Mouse (Mus musculus): Measurements from ENCODE around the gene Lcn11. TPM values are rescaled to one million over a fixed set of nuclear protein-coding genes. Genes with fewer than 3 reads are reported as not detected.

Lcn11 gene
- total and polyA plus RNA-seq, 3 experiments, result not detected

GRCm38 (mm10) chr2:25780921-25781320 is 4.1 kb downstream of the Lcn11 start:
- H3K4me1 ChIP-seq (ENCODE audit: insufficient read depth, low read depth, low read length), result no peaks in the 10 kb centered on the region
- ATAC-seq (ENCODE audit: extremely low read depth, insufficient number of reproducible peaks, low FRiP score, poor library complexity, severe bottlenecking) (no peak), DNase-seq (ENCODE audit: low spot score) (no peak)
- H3K36me3 ChIP-seq (replicated peaks), result no peaks in the 10 kb centered on the region
- no peak overlapping the region for H3K4me3 ChIP-seq (ENCODE audit: low read depth, low read length)
- no peaks in the 10 kb centered on the region for H3K9me3 ChIP-seq (replicated peaks)
- peaks cover 4% of the 10 kb centered on the region for H3K27me3 ChIP-seq (ENCODE audit: insufficient read depth, low read length)
- no peak for TF ChIP-seq CTCF (IDR thresholded peaks at IDR 0.05; ENCODE audit: low read depth, low read length)
- TF ChIP-seq GATA1 (IDR thresholded peaks at IDR 0.05; ENCODE audit: borderline replicate concordance, low read length), result no peak
- no peak for TF ChIP-seq POLR2AphosphoS5 (IDR thresholded peaks at IDR 0.05; ENCODE audit: insufficient replicate concordance, low read depth, low read length)
- no peak for TF ChIP-seq TAL1 (conservative IDR thresholded peaks at IDR 0.05; ENCODE audit: low read depth, low read length)
- no peak for TF ChIP-seq GATA2 (IDR thresholded peaks at IDR 0.05; ENCODE audit: borderline replicate concordance, low read depth, low read length)

- H3K27me3 ChIP-seq (ENCODE audit: insufficient read depth, low read length), result peaks cover 4% of the 10 kb centered on the region
- no peak within 1 kb of the TSS for H3K4me3 ChIP-seq (ENCODE audit: low read depth, low read length)
- H3K36me3 ChIP-seq (replicated peaks), result no peaks in the 10 kb centered on the region
- no peaks in the 10 kb centered on the region for H3K4me1 ChIP-seq (ENCODE audit: insufficient read depth, low read depth, low read length)
- TF ChIP-seq GATA1 (IDR thresholded peaks at IDR 0.05; ENCODE audit: borderline replicate concordance, low read length) (no peak), TAL1 (conservative IDR thresholded peaks at IDR 0.05; ENCODE audit: low read depth, low read length) (no peak), POLR2AphosphoS5 (IDR thresholded peaks at IDR 0.05; ENCODE audit: insufficient replicate concordance, low read depth, low read length) (no peak), GATA2 (IDR thresholded peaks at IDR 0.05; ENCODE audit: borderline replicate concordance, low read depth, low read length) (no peak), CTCF (IDR thresholded peaks at IDR 0.05; ENCODE audit: low read depth, low read length) (no peak)
- no peak for DNase-seq (ENCODE audit: low spot score)
- no peak for ATAC-seq (ENCODE audit: extremely low read depth, insufficient number of reproducible peaks, low FRiP score, poor library complexity, severe bottlenecking)
- no peaks in the 10 kb centered on the region for H3K9me3 ChIP-seq (replicated peaks)
These were observed 5.1 kb downstream of the Lcn11 start, which contains the start of gene Gm13539 for GRCm38 (mm10) chr2:25781957-25782356. Gm13539 (plus strand) TSS chr2:25782257.

GRCm38 (mm10) chr2:25785573-25786322 is 8.9 kb downstream of the Lcn11 start:
- Histone ChIP-seq H3K36me3 (replicated peaks) (no peaks in the 10 kb centered on the region), H3K4me1 (ENCODE audit: insufficient read depth, low read depth, low read length) (no peaks in the 10 kb centered on the region), H3K9me3 (replicated peaks) (no peaks in the 10 kb centered on the region), H3K27me3 (ENCODE audit: insufficient read depth, low read length) (peaks cover 2% of the 10 kb centered on the region; the same call in 1 of the 2 replicates), H3K4me3 (ENCODE audit: low read depth, low read length) (no peak overlapping the region)
- no peak for DNase-seq (ENCODE audit: low spot score)
- TF ChIP-seq GATA1 (IDR thresholded peaks at IDR 0.05; ENCODE audit: borderline replicate concordance, low read length), result no peak
- TF ChIP-seq POLR2AphosphoS5 (IDR thresholded peaks at IDR 0.05; ENCODE audit: insufficient replicate concordance, low read depth, low read length), result no peak
- TF ChIP-seq GATA2 (IDR thresholded peaks at IDR 0.05; ENCODE audit: borderline replicate concordance, low read depth, low read length), result no peak
- no peak for TF ChIP-seq TAL1 (conservative IDR thresholded peaks at IDR 0.05; ENCODE audit: low read depth, low read length)
- no peak for TF ChIP-seq CTCF (IDR thresholded peaks at IDR 0.05; ENCODE audit: low read depth, low read length)
- no peak for ATAC-seq (ENCODE audit: extremely low read depth, insufficient number of reproducible peaks, low FRiP score, poor library complexity, severe bottlenecking)

- no peak for TF ChIP-seq GATA1 (IDR thresholded peaks at IDR 0.05; ENCODE audit: borderline replicate concordance, low read length)
- no peak for TF ChIP-seq CTCF (IDR thresholded peaks at IDR 0.05; ENCODE audit: low read depth, low read length)
- TF ChIP-seq POLR2AphosphoS5 (IDR thresholded peaks at IDR 0.05; ENCODE audit: insufficient replicate concordance, low read depth, low read length), result no peak
- TF ChIP-seq GATA2 (IDR thresholded peaks at IDR 0.05; ENCODE audit: borderline replicate concordance, low read depth, low read length), result no peak
- TF ChIP-seq TAL1 (conservative IDR thresholded peaks at IDR 0.05; ENCODE audit: low read depth, low read length), result no peak
- Histone ChIP-seq H3K36me3 (replicated peaks) (no peaks in the 10 kb centered on the region), H3K9me3 (replicated peaks) (no peaks in the 10 kb centered on the region), H3K4me3 (ENCODE audit: low read depth, low read length) (no peak overlapping the region), H3K4me1 (ENCODE audit: insufficient read depth, low read depth, low read length) (no peaks in the 10 kb centered on the region), H3K27me3 (ENCODE audit: insufficient read depth, low read length) (peaks cover 2% of the 10 kb centered on the region; the same call in 1 of the 2 replicates)
- DNase-seq (ENCODE audit: low spot score), result no peak
- no peak for ATAC-seq (ENCODE audit: extremely low read depth, insufficient number of reproducible peaks, low FRiP score, poor library complexity, severe bottlenecking)
These were observed 12.3 kb downstream of the Lcn11 start for GRCm38 (mm10) chr2:25789092-25789491.

GRCm38 (mm10) chr2:25797635-25798034 is 20.8 kb downstream of the Lcn11 start:
- Histone ChIP-seq H3K27me3 (ENCODE audit: insufficient read depth, low read length) (peaks cover 7% of the 10 kb centered on the region), H3K36me3 (replicated peaks) (no peaks in the 10 kb centered on the region), H3K4me3 (ENCODE audit: low read depth, low read length) (no peak overlapping the region), H3K4me1 (ENCODE audit: insufficient read depth, low read depth, low read length) (no peaks in the 10 kb centered on the region), H3K9me3 (replicated peaks) (no peaks in the 10 kb centered on the region)
- DNase-seq (ENCODE audit: low spot score) (no peak), ATAC-seq (ENCODE audit: extremely low read depth, insufficient number of reproducible peaks, low FRiP score, poor library complexity, severe bottlenecking) (no peak)
- TF ChIP-seq GATA2 (IDR thresholded peaks at IDR 0.05; ENCODE audit: borderline replicate concordance, low read depth, low read length) (no peak), GATA1 (IDR thresholded peaks at IDR 0.05; ENCODE audit: borderline replicate concordance, low read length) (no peak), POLR2AphosphoS5 (IDR thresholded peaks at IDR 0.05; ENCODE audit: insufficient replicate concordance, low read depth, low read length) (no peak), TAL1 (conservative IDR thresholded peaks at IDR 0.05; ENCODE audit: low read depth, low read length) (no peak)

- DNase-seq (ENCODE audit: low spot score) (no peak), ATAC-seq (ENCODE audit: extremely low read depth, insufficient number of reproducible peaks, low FRiP score, poor library complexity, severe bottlenecking) (no peak)
- H3K9me3 ChIP-seq (replicated peaks), result no peaks in the 10 kb centered on the region
- no peak overlapping the region for H3K4me3 ChIP-seq (ENCODE audit: low read depth, low read length)
- no peaks in the 10 kb centered on the region for H3K4me1 ChIP-seq (ENCODE audit: insufficient read depth, low read depth, low read length)
- no peaks in the 10 kb centered on the region for H3K36me3 ChIP-seq (replicated peaks)
- TF ChIP-seq POLR2AphosphoS5 (IDR thresholded peaks at IDR 0.05; ENCODE audit: insufficient replicate concordance, low read depth, low read length), result no peak
- no peak for TF ChIP-seq GATA1 (IDR thresholded peaks at IDR 0.05; ENCODE audit: borderline replicate concordance, low read length)
- TF ChIP-seq TAL1 (conservative IDR thresholded peaks at IDR 0.05; ENCODE audit: low read depth, low read length), result no peak
- no peak for TF ChIP-seq GATA2 (IDR thresholded peaks at IDR 0.05; ENCODE audit: borderline replicate concordance, low read depth, low read length)
- no peak for TF ChIP-seq CTCF (IDR thresholded peaks at IDR 0.05; ENCODE audit: low read depth, low read length)
- H3K27me3 ChIP-seq (ENCODE audit: insufficient read depth, low read length), result peaks cover 7% of the 10 kb centered on the region
These were observed 21.2 kb downstream of the Lcn11 start for GRCm38 (mm10) chr2:25798065-25798464.

Data from G1E (cell line).